Comparison of ENCODE assay signal across 9 mouse cellular contexts in genomic region chr9:119032538-119032937, GRCm38 (mm10). TPM values are rescaled to one million over a fixed set of nuclear protein-coding genes. Genes with fewer than 3 reads are reported as not detected.
DNase-seq lines count a peak whose midpoint lies in the region; ATAC-seq and TF ChIP-seq lines count a peak whose summit lies in the region.
"Had no signal": no experiment of that assay in that cellular context is flagged by ENCODE, and none has a peak within 500 bp of the region (broad histone marks: within the 10 kb centered on the region; RNA-seq: fewer than 3 reads in every experiment).

No protein-coding gene starts in this region.

- 0 out of 2 replicates have a peak overlapping the region, but pooled peaks have one; percentile 30 for H3K9ac ChIP-seq in heart, embryonic 13.5 days
- no peak overlapping the region for H3K9ac ChIP-seq in lung, postnatal 0 days (replicated peaks; ENCODE audit: low read depth)
- H3K9ac ChIP-seq in forebrain, postnatal 0 days = no peak overlapping the region
- no peak overlapping the region for H3K9ac ChIP-seq in neural tube, embryonic 14.5 days (replicated peaks; ENCODE audit: low read depth, low read length)

- peaks cover 57% of the 10 kb centered on the region for H3K36me3 ChIP-seq in heart, embryonic 13.5 days
- peaks cover 9% of the 10 kb centered on the region; the same call in 1 of the 2 replicates for H3K36me3 ChIP-seq in lung, postnatal 0 days (ENCODE audit: insufficient read depth, low read length)
- H3K36me3 ChIP-seq in forebrain, postnatal 0 days (ENCODE audit: insufficient read depth) = no peaks in the 10 kb centered on the region; the same call in 1 of the 2 replicates
- no peaks in the 10 kb centered on the region for H3K36me3 ChIP-seq in neural tube, embryonic 14.5 days (ENCODE audit: control insufficient read depth, insufficient read depth, low read length)

- H3K4me1 ChIP-seq in heart, embryonic 13.5 days = peaks cover 45% of the 10 kb centered on the region
- no peaks in the 10 kb centered on the region for H3K4me1 ChIP-seq in lung, postnatal 0 days (ENCODE audit: insufficient read depth, low read depth, low read length)
- H3K4me1 ChIP-seq in lung, adult 2 months (ENCODE audit: control insufficient read depth, insufficient read depth, low read length) = peaks cover 12% of the 10 kb centered on the region
- H3K4me1 ChIP-seq in forebrain, postnatal 0 days (ENCODE audit: insufficient read depth) = peaks cover 14% of the 10 kb centered on the region; the same call in 1 of the 2 replicates
- H3K4me1 ChIP-seq in neural tube, embryonic 14.5 days (ENCODE audit: control insufficient read depth, insufficient read depth, low read length) = peaks cover 23% of the 10 kb centered on the region

- no peak overlapping the region for H3K4me3 ChIP-seq in heart, embryonic 13.5 days
- H3K4me3 ChIP-seq in lung, postnatal 0 days (ENCODE audit: low read depth, low read length) = no peak overlapping the region
- no peak overlapping the region for H3K4me3 ChIP-seq in lung, adult 2 months (replicated peaks; ENCODE audit: extremely low read depth, low read depth, low read length)
- H3K4me3 ChIP-seq in forebrain, postnatal 0 days (ENCODE audit: low read depth, low read length) = no peak overlapping the region
- no peak overlapping the region for H3K4me3 ChIP-seq in neural tube, embryonic 14.5 days (ENCODE audit: low read depth, low read length)

- WGBS in heart, embryonic 13.5 days = 47% methylated on average over 9 of the region's 9 CpGs
- WGBS in lung, postnatal 0 days = 77% methylated on average over 9 of the region's 9 CpGs
- WGBS in lung, adult 2 months = 77% methylated on average over 9 of the region's 9 CpGs
- WGBS in forebrain, postnatal 0 days = 29% methylated on average over 9 of the region's 9 CpGs
- WGBS in neural tube, embryonic 14.5 days = 39% methylated on average over 9 of the region's 9 CpGs

- H3K4me2 ChIP-seq in heart, embryonic 13.5 days = no peak overlapping the region
- H3K4me2 ChIP-seq in lung, postnatal 0 days (replicated peaks; ENCODE audit: low read depth, low read length) = no peak overlapping the region
- H3K4me2 ChIP-seq in forebrain, postnatal 0 days (ENCODE audit: low read depth) = no peak overlapping the region
- no peak overlapping the region for H3K4me2 ChIP-seq in neural tube, embryonic 14.5 days (ENCODE audit: low read depth, low read length)

- no peak for TF ChIP-seq POLR2A in lung, adult 2 months (IDR thresholded peaks at IDR 0.05; ENCODE audit: borderline replicate concordance, extremely low read depth, low read depth, low read length)

- no peak for TF ChIP-seq EP300 in lung, postnatal 0 days (IDR thresholded peaks at IDR 0.05)

- no peaks in the 10 kb centered on the region for H3K9me3 ChIP-seq in heart, embryonic 13.5 days
- H3K9me3 ChIP-seq in lung, postnatal 0 days (ENCODE audit: low read length) = no peaks in the 10 kb centered on the region
- H3K9me3 ChIP-seq in forebrain, postnatal 0 days (ENCODE audit: low read length) = no peaks in the 10 kb centered on the region
- H3K9me3 ChIP-seq in neural tube, embryonic 14.5 days (ENCODE audit: control insufficient read depth, low read length) = no peaks in the 10 kb centered on the region

- intact Hi-C loops in heart, postnatal 36 days (cut with DNase I) = no loop called here

- H3K27ac ChIP-seq in heart, embryonic 13.5 days (replicated peaks) = peak overlapping the region; percentile 6; the same call in 1 of the 2 replicates
- H3K27ac ChIP-seq in lung, postnatal 0 days (ENCODE audit: low read length) = peak overlapping the region; percentile 20; the same call in 1 of the 2 replicates
- peak overlapping the region; percentile 29; the same call in 1 of the 2 replicates for H3K27ac ChIP-seq in forebrain, postnatal 0 days (ENCODE audit: low read depth, low read length)
- 0 out of 2 replicates have a peak overlapping the region, but pooled peaks have one; percentile 18 for H3K27ac ChIP-seq in neural tube, embryonic 14.5 days (ENCODE audit: low read depth, low read length)

- TF ChIP-seq CTCF in lung, postnatal 0 days (IDR thresholded peaks at IDR 0.05) = no peak
- TF ChIP-seq CTCF in lung, adult 2 months (IDR thresholded peaks at IDR 0.05; ENCODE audit: insufficient read depth, low read length) = no peak
- no peak for TF ChIP-seq CTCF in forebrain, postnatal 0 days (IDR thresholded peaks at IDR 0.05; ENCODE audit: low read depth)

- no peak for DNase-seq in heart, postnatal 36 days
- no peak for DNase-seq in lung, postnatal 0 days (ENCODE audit: low spot score)
- no peak for DNase-seq in lung, adult 2 months
- DNase-seq in forebrain, postnatal 0 days = no peak
- no peak for DNase-seq in cerebellum, postnatal 25 days
- DNase-seq in right cerebral cortex, postnatal 10 days (ENCODE audit: low spot score in 2 of 2) = no peak
- DNase-seq: cerebellum, adult 9-10 months had no signal

- H3K27me3 ChIP-seq in heart, embryonic 13.5 days (replicated peaks) = no peaks in the 10 kb centered on the region
- H3K27me3 ChIP-seq in lung, postnatal 0 days (replicated peaks; ENCODE audit: insufficient read depth, low read length) = no peaks in the 10 kb centered on the region
- no peaks in the 10 kb centered on the region for H3K27me3 ChIP-seq in forebrain, postnatal 0 days (ENCODE audit: insufficient read depth, low read length)
- no peaks in the 10 kb centered on the region for H3K27me3 ChIP-seq in neural tube, embryonic 14.5 days (ENCODE audit: control insufficient read depth, insufficient read depth, low read length)

- ATAC-seq in heart, embryonic 13.5 days (ENCODE audit: extremely low read depth, insufficient number of reproducible peaks, low FRiP score, low TSS enrichment) = no peak
- ATAC-seq in lung, postnatal 0 days = no peak
- ATAC-seq in forebrain, postnatal 0 days = no peak
- ATAC-seq in neural tube, embryonic 14.5 days (ENCODE audit: low read depth) = no peak

RNA-seq across cellular contexts. Expression of gene Vill, which starts 20.0 kb away (rescaled TPM):
- 10.6 and 11.5 TPM in 2 replicates for polyA plus RNA-seq in heart, embryonic 13.5 days (2015; fragmentation: Nextera tagmentation; extraction: Ambion mirVana)
- under 1 TPM; 0.41 to 0.69 TPM for total RNA-seq in heart, postnatal 36 days (2021)
- 16.6 and 20.0 TPM in 2 replicates for polyA plus RNA-seq in lung, postnatal 0 days (2015; fragmentation: Nextera tagmentation; extraction: Ambion mirVana)
- polyA plus RNA-seq in lung, adult 2 months (2012; rRNA removed) = 15.4 and 20.2 TPM in 2 replicates
- 3.3 and 6.5 TPM in 2 replicates for total RNA-seq in forebrain, postnatal 0 days (2014; rRNA removed)
- 2.7 and 3.8 TPM in 2 replicates for polyA plus RNA-seq in forebrain, postnatal 0 days (2015; fragmentation: Nextera tagmentation; extraction: Ambion mirVana)
- 3.6 and 5.9 TPM in 2 replicates for polyA plus RNA-seq in neural tube, embryonic 14.5 days (2014; fragmentation: Nextera tagmentation; extraction: Ambion mirVana)
